Mouse (Mus musculus) adrenal gland, adult (tissue): ENCODE data around the gene Neurog1.

Experiments
- DNase-seq, 2 experiments: peaks; one replicate each; pipeline ENCODE4 v3.0.0; 2022 to 2023; ENCODE audit warnings: low spot score in 1 of 2; ENCODE audit not compliant: inconsistent age in 2 of 2

The Neurog1 gene

GRCm38 (mm10) chr13:56259021-56259925 lies 7.3 kb upstream of the Neurog1 start:
- no peak for DNase-seq

GRCm38 (mm10) chr13:56258196-56259020 lies 6.4 kb upstream of the Neurog1 start:
- peak in 1 of 2 experiments; percentile 41 for DNase-seq

GRCm38 (mm10) chr13:56257469-56258153 lies 5.6 kb upstream of the Neurog1 start:
- no peak for DNase-seq

- DNase-seq, result no peak
Observed at GRCm38 (mm10) chr13:56256716-56257299, 4.8 kb upstream of the Neurog1 start.

GRCm38 (mm10) chr13:56253379-56253778 lies 1.4 kb upstream of the Neurog1 start:
- no peak for DNase-seq

- no peak for DNase-seq
Observed at GRCm38 (mm10) chr13:56252783-56253182, 820 bp upstream of the Neurog1 start.

GRCm38 (mm10) chr13:56251176-56251923 lies 613 bp downstream of the Neurog1 start:
- no peak for DNase-seq

GRCm38 (mm10) chr13:56250551-56251161 lies 1.3 kb downstream of the Neurog1 start:
- no peak for DNase-seq

GRCm38 (mm10) chr13:56249593-56250341 lies 2.2 kb downstream of the Neurog1 start:
- DNase-seq, result no peak

- DNase-seq, result no peak
Observed at GRCm38 (mm10) chr13:56243104-56243503, 8.9 kb downstream of the Neurog1 start.

GRCm38 (mm10) chr13:56240012-56240770 lies 11.8 kb downstream of the Neurog1 start:
- no peak for DNase-seq

GRCm38 (mm10) chr13:56237905-56238304 lies 14.1 kb downstream of the Neurog1 start:
- DNase-seq, result peak; percentile 29 to 64

GRCm38 (mm10) chr13:56236194-56236593 lies 15.8 kb downstream of the Neurog1 start:
- DNase-seq, result no peak

- DNase-seq, result no peak
Observed at GRCm38 (mm10) chr13:56228790-56229189, 23.2 kb downstream of the Neurog1 start.

GRCm38 (mm10) chr13:56226175-56226954 lies 25.6 kb downstream of the Neurog1 start:
- DNase-seq, result peak in 1 of 2 experiments; percentile 43

- DNase-seq, result no peak
Observed at GRCm38 (mm10) chr13:56223625-56224024, 28.3 kb downstream of the Neurog1 start.

GRCm38 (mm10) chr13:56222849-56223246 lies 29.1 kb downstream of the Neurog1 start:
- no peak for DNase-seq
